Mouse (Mus musculus) adrenal gland, adult 8-10 months (tissue): ENCODE data around the gene Rtn1. TPM values are rescaled to one million over a fixed set of nuclear protein-coding genes. Genes with fewer than 3 reads are reported as not detected.

Experiments used
- DNase-seq: peaks from one replicate; pipeline ENCODE4 v3.0.0; 2022
- total RNA-seq, 4 experiments: library from RNA; stranded (reverse); gene quantifications; 2 replicates each; pipeline ENCODE4 v1.2.4; 2022

The Rtn1 gene
- total RNA-seq, 4 experiments from 2014 or later, result 29.4 to 51.8 (median 36.0) TPM

GRCm38 (mm10) chr12:72373916-72374615 lies 34.8 kb downstream of the Rtn1 start:
- no peak for DNase-seq

GRCm38 (mm10) chr12:72370081-72370480 lies 38.8 kb downstream of the Rtn1 start:
- DNase-seq, result no peak

GRCm38 (mm10) chr12:72366763-72367162 lies 42.1 kb downstream of the Rtn1 start:
- DNase-seq, result no peak

GRCm38 (mm10) chr12:72366104-72366437 lies 42.8 kb downstream of the Rtn1 start:
- DNase-seq, result no peak

- DNase-seq, result no peak
Observed at GRCm38 (mm10) chr12:72365231-72366103, 43.4 kb downstream of the Rtn1 start.

GRCm38 (mm10) chr12:72364543-72364942 lies 44.3 kb downstream of the Rtn1 start:
- DNase-seq, result no peak

- DNase-seq, result no peak
Observed at GRCm38 (mm10) chr12:72361701-72362354, 47.0 kb downstream of the Rtn1 start.

GRCm38 (mm10) chr12:72360926-72361615 lies 47.8 kb downstream of the Rtn1 start:
- DNase-seq, result no peak

GRCm38 (mm10) chr12:72359903-72360302 lies 49.0 kb downstream of the Rtn1 start:
- no peak for DNase-seq

GRCm38 (mm10) chr12:72357667-72358420 lies 51.0 kb downstream of the Rtn1 start:
- DNase-seq, result no peak

GRCm38 (mm10) chr12:72354241-72354640 lies 54.6 kb downstream of the Rtn1 start:
- no peak for DNase-seq

GRCm38 (mm10) chr12:72353506-72353905 lies 55.3 kb downstream of the Rtn1 start:
- DNase-seq, result no peak

- no peak for DNase-seq
Observed at GRCm38 (mm10) chr12:72348508-72348907, 60.3 kb downstream of the Rtn1 start.

GRCm38 (mm10) chr12:72347184-72347583 lies 61.7 kb downstream of the Rtn1 start:
- DNase-seq, result no peak

- DNase-seq, result no peak
Observed at GRCm38 (mm10) chr12:72343639-72344038, 65.2 kb downstream of the Rtn1 start.

- no peak for DNase-seq
Observed at GRCm38 (mm10) chr12:72336009-72336408, 72.8 kb downstream of the Rtn1 start.

GRCm38 (mm10) chr12:72332488-72333013 lies 76.3 kb downstream of the Rtn1 start:
- no peak for DNase-seq

- no peak for DNase-seq
Observed at GRCm38 (mm10) chr12:72331912-72332487, 76.9 kb downstream of the Rtn1 start.

GRCm38 (mm10) chr12:72326087-72326486 lies 82.8 kb downstream of the Rtn1 start:
- no peak for DNase-seq

- DNase-seq, result no peak
Observed at GRCm38 (mm10) chr12:72325025-72325424, 83.8 kb downstream of the Rtn1 start.

GRCm38 (mm10) chr12:72324210-72324871 lies 84.5 kb downstream of the Rtn1 start:
- DNase-seq, result no peak
